ENCODE assay signal across 21 mouse cellular contexts in genomic region chr1:57789831-57790230, GRCm38 (mm10). TPM values are rescaled to one million over a fixed set of nuclear protein-coding genes. Genes with fewer than 3 reads are reported as not detected.
DNase-seq lines count a peak whose midpoint lies in the region; ATAC-seq lines count a peak whose summit lies in the region.
"Had no signal": no experiment of that assay in that cellular context is flagged by ENCODE, and none has a peak within 500 bp of the region (broad histone marks: within the 10 kb centered on the region; RNA-seq: fewer than 3 reads in every experiment).

No protein-coding gene starts in this region.

- peak; percentile 7 for DNase-seq in layer of hippocampus, adult 9-11 months
- no peak for DNase-seq in layer of hippocampus, adult 11-12 months (ENCODE audit: low spot score)
- peak; percentile 54 for DNase-seq in Muller cell, postnatal 12 days (ENCODE audit: inconsistent ontology term)
- peak; percentile 57 for DNase-seq in brain, adult 2 months (ENCODE audit: low read depth, low spot score)
- no peak for DNase-seq in lung, postnatal 14 days
- DNase-seq: adrenal gland, adult 8-10 months; adrenal gland, postnatal 36 days; cerebellum, adult 11-12 months; cerebellum, adult 9-11 months; gastrocnemius, postnatal 36 days; heart, adult 11 months; heart, postnatal 36 days had no signal

- H3K4me1 ChIP-seq in hindbrain, embryonic 16.5 days (ENCODE audit: control insufficient read depth, insufficient read depth, low read depth, low read length): no peaks in the 10 kb centered on the region
- no peaks in the 10 kb centered on the region for H3K4me1 ChIP-seq in hindbrain, embryonic 13.5 days (replicated peaks)
- H3K4me1 ChIP-seq in neural tube, embryonic 15.5 days: peaks cover 8% of the 10 kb centered on the region; the same call in 1 of the 2 replicates
- H3K4me1 ChIP-seq: embryonic facial prominence, embryonic 10.5 days; forebrain, embryonic 10.5 days; hindbrain, embryonic 12.5 days; intestine, embryonic 15.5 days had no signal

- ATAC-seq in hindbrain, embryonic 16.5 days: 0 out of 2 replicates have a peak, but pooled peaks have one; percentile 42
- no peak for ATAC-seq in hindbrain, embryonic 13.5 days (ENCODE audit: low FRiP score)
- ATAC-seq in neural tube, embryonic 15.5 days (ENCODE audit: low FRiP score): no peak
- ATAC-seq: forebrain, embryonic 15.5 days; intestine, embryonic 15.5 days had no signal

- no peak overlapping the region for H3K4me3 ChIP-seq in hindbrain, embryonic 16.5 days (ENCODE audit: low read length)
- no peak overlapping the region for H3K4me3 ChIP-seq in hindbrain, embryonic 13.5 days
- H3K4me3 ChIP-seq in neural tube, embryonic 15.5 days (replicated peaks): no peak overlapping the region
- H3K4me3 ChIP-seq: embryonic facial prominence, embryonic 10.5 days; forebrain, embryonic 10.5 days; forebrain, embryonic 15.5 days; heart, embryonic 13.5 days; hindbrain, embryonic 12.5 days; intestine, embryonic 15.5 days had no signal

- no peak overlapping the region for H3K4me2 ChIP-seq in hindbrain, embryonic 16.5 days (ENCODE audit: low read length)
- H3K4me2 ChIP-seq in hindbrain, embryonic 13.5 days: no peak overlapping the region
- H3K4me2 ChIP-seq in neural tube, embryonic 15.5 days: no peak overlapping the region
- H3K4me2 ChIP-seq: forebrain, embryonic 15.5 days; heart, embryonic 13.5 days; hindbrain, embryonic 12.5 days; intestine, embryonic 15.5 days had no signal

- 65% methylated on average over 5 of the region's 5 CpGs for WGBS in hindbrain, embryonic 16.5 days
- 63% methylated on average over 5 of the region's 5 CpGs for WGBS in hindbrain, embryonic 13.5 days
- 66% methylated on average over 5 of the region's 5 CpGs for WGBS in neural tube, embryonic 15.5 days

- no peak overlapping the region for H3K27ac ChIP-seq in hindbrain, embryonic 16.5 days (ENCODE audit: low read depth, low read length)
- no peak overlapping the region for H3K27ac ChIP-seq in hindbrain, embryonic 13.5 days
- H3K27ac ChIP-seq in neural tube, embryonic 15.5 days (replicated peaks): no peak overlapping the region
- H3K27ac ChIP-seq: embryonic facial prominence, embryonic 10.5 days; forebrain, embryonic 10.5 days; forebrain, embryonic 15.5 days; heart, embryonic 13.5 days; hindbrain, embryonic 12.5 days; intestine, embryonic 15.5 days had no signal

- H3K27me3 ChIP-seq in hindbrain, embryonic 16.5 days (replicated peaks; ENCODE audit: control insufficient read depth, insufficient read depth, low read length): no peaks in the 10 kb centered on the region
- H3K27me3 ChIP-seq in hindbrain, embryonic 13.5 days: no peaks in the 10 kb centered on the region
- no peaks in the 10 kb centered on the region for H3K27me3 ChIP-seq in neural tube, embryonic 15.5 days (replicated peaks)
- H3K27me3 ChIP-seq: forebrain, embryonic 15.5 days; heart, embryonic 13.5 days; hindbrain, embryonic 12.5 days; intestine, embryonic 15.5 days had no signal

- no peaks in the 10 kb centered on the region for H3K36me3 ChIP-seq in hindbrain, embryonic 16.5 days (ENCODE audit: control insufficient read depth, insufficient read depth, low read length)
- H3K36me3 ChIP-seq in hindbrain, embryonic 13.5 days: no peaks in the 10 kb centered on the region
- H3K36me3 ChIP-seq in neural tube, embryonic 15.5 days: no peaks in the 10 kb centered on the region
- H3K36me3 ChIP-seq: embryonic facial prominence, embryonic 10.5 days; forebrain, embryonic 10.5 days; forebrain, embryonic 15.5 days; heart, embryonic 13.5 days; hindbrain, embryonic 12.5 days; intestine, embryonic 15.5 days had no signal

- no peaks in the 10 kb centered on the region for H3K9me3 ChIP-seq in hindbrain, embryonic 16.5 days (ENCODE audit: control insufficient read depth, low read length)
- no peaks in the 10 kb centered on the region for H3K9me3 ChIP-seq in hindbrain, embryonic 13.5 days
- no peaks in the 10 kb centered on the region for H3K9me3 ChIP-seq in neural tube, embryonic 15.5 days (replicated peaks)
- H3K9me3 ChIP-seq: embryonic facial prominence, embryonic 10.5 days; forebrain, embryonic 10.5 days; forebrain, embryonic 15.5 days; heart, embryonic 13.5 days; hindbrain, embryonic 12.5 days; intestine, embryonic 15.5 days had no signal

- H3K9ac ChIP-seq in hindbrain, embryonic 16.5 days (ENCODE audit: low read depth, low read length): no peak overlapping the region
- no peak overlapping the region for H3K9ac ChIP-seq in hindbrain, embryonic 13.5 days
- H3K9ac ChIP-seq in neural tube, embryonic 15.5 days (replicated peaks): no peak overlapping the region
- H3K9ac ChIP-seq: forebrain, embryonic 15.5 days; heart, embryonic 13.5 days; hindbrain, embryonic 12.5 days; intestine, embryonic 15.5 days had no signal

RNA-seq across cellular contexts. Expression of gene Spats2l, which starts 15.9 kb away (rescaled TPM):
- 79.2 and 89.1 TPM in 2 replicates for polyA plus RNA-seq in hindbrain, embryonic 16.5 days (2015; fragmentation: Nextera tagmentation; extraction: Ambion mirVana)
- 67.7 and 77.3 TPM in 2 replicates for polyA plus RNA-seq in hindbrain, embryonic 13.5 days (2015; fragmentation: Nextera tagmentation; extraction: Ambion mirVana)
- 78.3 and 78.7 TPM in 2 replicates for polyA plus RNA-seq in neural tube, embryonic 15.5 days (2015; fragmentation: Nextera tagmentation; extraction: Ambion mirVana)

Comparison
In these comparisons a context has a peak if more than half of its experiments do, and no peak if none do; other contexts are left out.
1. DNase-seq: peak in layer of hippocampus, adult 9-11 months (single experiment), Muller cell, postnatal 12 days (single experiment) and brain, adult 2 months (single experiment); none in layer of hippocampus, adult 11-12 months (single experiment) and lung, postnatal 14 days (single experiment).